Mouse (Mus musculus) stomach, postnatal 0 days (tissue): ENCODE data around the gene Fpr1.

Experiments
- CTCF ChIP-seq: IDR thresholded peaks from 2 replicates; pipeline ENCODE4 v1.5.1; 2016; ENCODE audit warnings: antibody characterized with exemption, low read depth, mild to moderate bottlenecking, moderate library complexity
- EP300 ChIP-seq: optimal IDR thresholded peaks from 2 replicates; pipeline ENCODE3; 2016; ENCODE audit warnings: antibody characterized with exemption

DNA sequence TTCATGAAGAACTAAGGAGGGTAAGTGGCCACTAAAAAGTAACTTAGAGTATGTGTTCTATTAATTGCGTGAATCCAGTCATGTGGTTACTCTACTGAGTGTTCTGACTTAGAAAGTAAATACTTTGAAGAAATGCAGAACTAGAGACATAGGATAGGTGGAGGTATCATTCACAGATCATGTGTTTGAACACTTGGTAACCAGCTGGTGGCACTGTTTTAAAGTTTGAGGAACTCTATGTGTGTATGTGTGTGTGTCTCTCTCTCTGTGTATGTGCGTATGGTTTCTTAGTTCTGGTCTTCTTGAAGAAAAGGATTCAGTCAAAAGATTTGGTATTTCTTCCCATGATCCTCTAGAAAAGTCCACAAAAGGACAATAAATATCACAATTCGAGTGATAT, 23.6 kb downstream of the Fpr1 start:
- TF ChIP-seq CTCF (peak; percentile 39), EP300 (no peak)
